Mouse (Mus musculus): ENCODE data around the gene Ate1.
"Not testable (repeated sequence)": the region's sequence is repeated elsewhere in the genome, so short reads cannot be mapped to it uniquely, and the experiment has no call there.

The Ate1 gene

DNA sequence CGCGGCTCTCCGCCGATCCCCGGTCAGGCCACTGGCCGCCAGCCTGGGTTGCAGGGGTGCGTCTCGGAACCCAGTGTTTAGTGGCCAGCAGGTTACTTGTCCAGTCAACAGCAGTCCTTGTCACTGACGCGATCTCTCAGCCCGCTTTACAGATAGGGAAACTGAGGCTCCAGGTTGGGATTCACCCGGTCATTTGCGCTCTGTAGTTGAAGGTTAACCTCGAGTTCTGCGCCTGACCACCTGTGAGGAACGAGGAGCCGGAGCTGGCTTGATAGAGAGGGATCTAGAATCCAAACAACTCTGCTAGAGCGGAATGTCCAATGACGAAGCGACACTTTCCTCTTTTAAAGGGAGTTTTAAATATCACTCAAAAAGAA, at the start of gene Ate1:
TSS of gene Ate1 (minus strand) at position 321 of the 377 bp plus-strand sequence.
- DNase-seq (ENCODE audit: low spot score in 2 of 2), result no peak

DNA sequence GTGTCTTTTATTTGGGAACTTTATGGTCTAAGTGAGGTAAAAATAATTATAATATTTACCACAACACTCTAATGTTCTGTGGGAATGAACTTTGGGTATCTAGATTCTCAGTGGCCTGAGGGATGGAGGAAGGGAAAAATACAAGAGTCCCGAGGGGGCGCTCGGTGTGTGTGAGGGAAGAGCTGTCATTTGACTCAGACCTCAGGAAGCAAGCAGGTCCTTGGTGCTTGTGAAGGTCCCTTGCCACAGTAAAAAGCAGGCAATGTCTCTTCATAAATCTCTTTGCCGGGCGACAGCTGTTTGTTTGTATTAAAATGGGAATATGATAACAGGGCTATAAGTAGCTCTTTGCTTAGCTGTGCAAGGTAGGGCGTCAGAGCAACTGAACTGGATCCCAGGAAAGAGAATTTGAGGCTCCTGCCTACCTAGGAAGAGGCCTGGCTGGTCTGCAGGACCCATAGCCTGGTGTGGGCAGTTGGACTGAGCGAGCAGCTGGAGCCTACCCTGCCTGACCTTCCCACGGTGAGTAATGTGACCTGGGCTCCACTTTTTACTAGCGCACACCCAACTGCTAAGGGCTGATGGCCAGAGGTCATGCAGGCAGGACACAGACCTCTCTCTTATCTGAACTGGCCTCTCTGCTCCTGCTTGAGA, 48.7 kb upstream of the Ate1 start:
- no peak for DNase-seq (ENCODE audit: low spot score in 2 of 2)

- DNase-seq (ENCODE audit: low spot score in 2 of 2), result no peak
Measured at GRCm38 (mm10) chr7:130564596-130564995, 44.4 kb upstream of the Ate1 start.

- no peak for DNase-seq (ENCODE audit: low spot score in 2 of 2)
Measured at GRCm38 (mm10) chr7:130563880-130564279, 43.7 kb upstream of the Ate1 start.

DNA sequence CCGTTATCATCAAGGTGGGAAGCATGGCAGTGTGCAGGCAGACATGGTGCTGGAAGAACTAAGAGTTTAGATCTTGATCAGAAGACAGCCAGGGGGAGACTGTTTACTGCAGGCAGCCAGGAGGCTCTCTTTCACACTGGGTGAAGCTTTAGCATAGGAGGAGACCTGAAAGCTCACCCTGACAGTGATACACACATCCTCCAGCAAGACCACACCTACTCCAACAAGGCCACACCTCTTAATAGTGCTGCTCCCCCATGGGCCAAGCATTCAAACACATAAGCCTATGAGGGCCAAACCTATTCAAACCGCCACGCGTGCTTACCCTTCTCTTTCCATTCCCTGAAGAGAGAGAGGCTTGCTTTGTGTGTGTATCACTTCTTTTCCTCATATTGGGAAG, 43.1 kb upstream of the Ate1 start:
- no peak for DNase-seq (ENCODE audit: low spot score in 2 of 2)

GRCm38 (mm10) chr7:130560933-130561332, 40.8 kb upstream of the Ate1 start:
- DNase-seq (ENCODE audit: low spot score in 2 of 2), result no peak

DNA sequence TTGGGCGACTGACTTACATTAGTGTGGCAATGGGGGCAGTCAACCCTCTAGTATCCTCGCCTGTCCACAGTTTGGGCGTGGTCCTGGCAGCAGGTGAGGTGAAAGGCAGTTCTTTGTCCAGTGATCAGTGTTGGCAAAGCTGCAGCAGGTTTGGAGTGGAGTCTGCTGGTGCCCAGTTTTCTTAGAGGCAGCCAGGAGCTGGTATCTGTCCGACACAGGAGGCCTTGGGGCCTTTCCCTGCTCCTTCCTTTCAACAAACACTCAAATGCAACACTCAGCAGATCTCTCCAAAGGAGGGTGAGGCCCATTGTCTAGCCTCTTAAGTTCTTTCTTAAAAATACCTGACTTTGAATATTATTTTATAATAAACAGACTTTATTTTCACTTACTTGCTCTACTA, 38.4 kb upstream of the Ate1 start:
- DNase-seq (ENCODE audit: low spot score in 2 of 2), result no peak

DNA sequence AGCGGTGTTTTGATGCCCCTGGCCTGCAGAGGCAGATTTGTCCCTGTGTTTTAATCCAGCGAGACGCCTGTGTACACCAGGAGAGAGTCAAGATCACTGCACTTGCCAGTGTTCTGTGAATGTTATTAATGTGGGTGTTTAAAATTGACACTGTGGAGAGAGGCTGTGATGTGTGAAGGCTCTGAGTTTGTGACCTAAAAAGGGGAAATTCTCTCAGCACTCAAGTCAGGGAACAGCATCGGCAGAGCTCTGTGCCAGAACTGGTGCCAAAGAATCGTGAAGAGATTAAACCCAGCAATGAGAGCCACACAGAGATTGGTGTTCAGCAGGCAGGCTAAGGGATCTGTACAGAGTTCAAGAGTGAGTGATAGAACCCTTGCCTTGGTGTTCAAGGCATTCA, 35.4 kb upstream of the Ate1 start:
- DNase-seq (ENCODE audit: low spot score in 2 of 2), result no peak

DNA sequence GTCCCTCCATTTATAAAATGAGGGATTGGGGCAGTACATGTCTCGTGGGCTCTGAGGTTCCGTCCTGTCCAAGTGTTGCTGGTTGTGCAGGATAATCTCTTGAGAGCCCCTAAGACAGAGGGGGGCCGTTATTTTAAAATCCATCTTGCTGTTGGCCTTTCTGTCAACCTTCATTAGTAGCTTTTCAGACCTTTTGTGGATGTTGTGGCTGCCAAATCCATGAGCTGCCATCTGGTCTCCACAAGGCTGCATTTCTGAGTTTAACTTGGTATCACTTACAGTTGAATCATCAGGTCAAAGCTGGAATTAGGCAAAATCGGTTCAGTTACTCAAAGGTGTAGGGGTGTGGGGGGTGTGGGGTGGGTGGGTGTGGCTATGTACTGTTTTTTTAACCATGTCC, 33.2 kb upstream of the Ate1 start:
- DNase-seq (ENCODE audit: low spot score in 2 of 2), result no peak

GRCm38 (mm10) chr7:130552780-130553179, 32.6 kb upstream of the Ate1 start:
- DNase-seq (ENCODE audit: low spot score in 2 of 2), result no peak

GRCm38 (mm10) chr7:130547635-130548175, 27.5 kb upstream of the Ate1 start:
- no peak for DNase-seq (ENCODE audit: low spot score in 2 of 2)

GRCm38 (mm10) chr7:130546791-130547484, 26.8 kb upstream of the Ate1 start:
- DNase-seq (ENCODE audit: low spot score in 2 of 2), result peak; percentile 90 to 93

- no peak for DNase-seq (ENCODE audit: low spot score in 2 of 2)
Measured at GRCm38 (mm10) chr7:130546421-130546790, 26.2 kb upstream of the Ate1 start.

GRCm38 (mm10) chr7:130545893-130546292, 25.7 kb upstream of the Ate1 start:
- DNase-seq (ENCODE audit: low spot score in 2 of 2), result no peak

DNA sequence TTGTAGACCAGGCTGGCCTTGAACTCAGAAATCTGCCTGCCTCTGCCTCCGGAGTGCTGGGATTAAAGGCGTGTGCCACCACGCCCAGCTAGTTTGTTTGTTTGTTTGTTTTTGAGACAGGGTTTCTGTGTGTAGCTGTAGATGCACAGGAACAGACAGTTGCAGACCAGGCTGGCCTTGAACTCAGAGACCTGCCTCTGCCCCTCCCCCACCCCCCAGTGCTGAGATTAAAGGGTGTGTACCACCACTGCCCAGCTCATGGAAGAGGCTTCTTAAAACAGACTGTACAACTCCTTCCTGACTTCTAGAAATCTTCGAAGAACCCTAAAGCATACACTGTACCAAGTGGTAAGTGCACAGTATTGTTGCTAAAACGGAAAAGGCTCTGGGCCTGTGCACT, 25.2 kb upstream of the Ate1 start:
- DNase-seq (ENCODE audit: low spot score in 2 of 2), result no peak

GRCm38 (mm10) chr7:130543181-130543580, 23.0 kb upstream of the Ate1 start:
- DNase-seq (ENCODE audit: low spot score in 2 of 2), result no peak

DNA sequence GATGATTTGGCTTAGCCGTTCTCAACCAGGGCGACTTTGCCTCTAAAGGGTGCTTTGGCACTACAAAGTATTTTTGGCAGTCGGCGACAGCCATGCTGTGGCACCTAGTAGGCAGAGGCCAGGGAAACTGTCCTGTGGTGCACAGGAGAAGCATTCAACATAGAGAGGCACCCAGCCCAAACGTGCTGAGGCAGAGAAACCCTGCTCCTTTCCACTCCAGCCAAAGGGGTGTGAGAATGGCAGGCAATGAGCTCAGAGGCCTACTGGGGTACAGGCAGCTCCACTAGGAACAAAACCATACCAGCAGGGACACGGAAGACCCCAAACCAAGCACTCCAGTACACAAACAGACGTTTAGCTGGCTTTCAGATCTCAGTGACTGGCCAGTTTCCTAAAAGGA, 20.0 kb upstream of the Ate1 start:
- DNase-seq (ENCODE audit: low spot score in 2 of 2), result no peak

DNA sequence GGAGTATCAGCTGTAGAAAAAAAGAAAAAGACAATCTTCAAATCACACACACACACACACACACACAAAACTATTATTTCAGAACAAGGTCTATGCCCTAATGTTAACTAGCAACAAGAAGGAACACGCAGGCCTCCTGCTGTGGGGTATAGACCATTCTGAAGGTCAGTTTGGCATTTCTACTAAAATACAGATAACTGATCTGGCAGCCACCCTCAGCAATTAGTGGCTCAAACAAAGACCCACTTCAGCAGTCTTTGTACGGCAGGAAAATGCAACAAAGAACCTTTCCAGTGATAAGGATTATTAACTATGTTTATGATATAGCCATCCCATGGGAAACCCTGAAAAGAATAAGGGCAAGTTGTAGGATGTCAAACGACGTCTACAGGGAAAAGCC, 16.9 kb upstream of the Ate1 start:
- DNase-seq (ENCODE audit: low spot score in 2 of 2), result no peak

- no peak for DNase-seq (ENCODE audit: low spot score in 2 of 2)
Measured at GRCm38 (mm10) chr7:130535174-130535573, 15.0 kb upstream of the Ate1 start.

- peak; percentile 76 to 92 for DNase-seq (ENCODE audit: low spot score in 2 of 2)
Measured at GRCm38 (mm10) chr7:130533316-130534260, 13.4 kb upstream of the Ate1 start.

DNA sequence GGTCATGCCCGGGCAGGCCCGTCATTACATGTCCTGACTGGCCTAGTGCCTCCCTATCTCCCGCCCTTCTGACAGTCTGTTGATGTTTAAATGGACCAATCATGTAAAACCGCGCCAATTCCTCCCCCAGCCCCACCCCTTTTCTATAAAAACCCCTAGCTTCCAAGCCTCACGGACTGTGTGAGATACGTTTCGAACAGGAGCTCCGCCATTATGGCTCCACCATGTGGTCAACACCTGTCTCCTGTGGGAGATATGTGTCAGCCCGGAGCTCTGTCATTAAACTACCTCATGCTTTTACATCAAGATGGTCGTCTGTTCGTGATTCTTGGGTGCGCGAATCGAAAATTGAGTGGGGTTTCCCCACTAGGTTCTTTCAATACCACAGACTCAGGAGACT, 11.0 kb upstream of the Ate1 start:
- DNase-seq (ENCODE audit: low spot score in 2 of 2), result not testable (repeated sequence)

GRCm38 (mm10) chr7:130527306-130527705, 7.1 kb upstream of the Ate1 start:
- no peak for DNase-seq (ENCODE audit: low spot score in 2 of 2)
